ENCODE assay signal across 21 mouse cellular contexts in the genomic region with DNA sequence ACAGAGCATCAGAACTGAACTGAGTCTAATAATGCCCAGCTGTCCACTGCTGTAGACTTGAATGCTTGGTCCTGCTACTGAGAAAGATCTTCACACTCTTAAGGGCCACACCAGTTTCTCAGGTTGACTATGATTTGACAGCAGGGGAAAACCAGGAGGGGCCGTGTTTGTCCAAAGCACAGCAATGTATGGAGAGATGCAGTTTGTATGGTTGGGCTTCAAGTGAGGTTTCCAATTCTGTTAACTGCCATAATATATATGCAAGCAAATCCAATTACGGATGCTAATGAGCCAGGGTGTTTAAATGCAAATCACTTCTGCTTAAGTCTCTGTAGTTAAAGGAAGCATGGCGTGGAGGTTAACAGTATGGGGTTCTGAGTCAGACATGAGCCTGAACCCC.
"Had no signal": no experiment of that assay in that cellular context is flagged by ENCODE, and none has a peak within 500 bp of the region (broad histone marks: within the 10 kb centered on the region; RNA-seq: fewer than 3 reads in every experiment).

No protein-coding gene starts in this region.

- H3K36me3 ChIP-seq: liver, embryonic 13.5 days; liver, embryonic 15.5 days; lung, embryonic 15.5 days; midbrain, embryonic 15.5 days; neural tube, embryonic 13.5 days; neural tube, embryonic 15.5 days; stomach, embryonic 15.5 days had no signal

- H3K9me3 ChIP-seq: liver, embryonic 13.5 days; liver, embryonic 15.5 days; lung, embryonic 15.5 days; megakaryocyte, embryonic 14.5 days; midbrain, embryonic 15.5 days; neural tube, embryonic 13.5 days; neural tube, embryonic 15.5 days; stomach, embryonic 15.5 days had no signal

- H3K4me3 ChIP-seq: liver, embryonic 13.5 days; liver, embryonic 15.5 days; lung, embryonic 15.5 days; megakaryocyte, embryonic 14.5 days; midbrain, embryonic 15.5 days; myocyte; neural tube, embryonic 13.5 days; neural tube, embryonic 15.5 days; stomach, embryonic 15.5 days had no signal

- ATAC-seq: liver, postnatal 0 days; lung, postnatal 0 days; midbrain, embryonic 15.5 days had no signal

- H3K4me2 ChIP-seq: liver, embryonic 13.5 days; liver, embryonic 15.5 days; lung, embryonic 15.5 days; midbrain, embryonic 11.5 days; midbrain, embryonic 15.5 days; neural tube, embryonic 13.5 days; neural tube, embryonic 15.5 days; stomach, embryonic 15.5 days had no signal

- H3K27ac ChIP-seq: liver, embryonic 13.5 days; liver, embryonic 15.5 days; lung, embryonic 15.5 days; macrophage; midbrain, embryonic 15.5 days; neural tube, embryonic 13.5 days; neural tube, embryonic 15.5 days; stomach, embryonic 15.5 days; stomach, postnatal 0 days had no signal

- H3K4me1 ChIP-seq: liver, embryonic 13.5 days; liver, embryonic 15.5 days; lung, embryonic 15.5 days; stomach, embryonic 15.5 days had no signal

- H3K27me3 ChIP-seq: liver, embryonic 13.5 days; liver, embryonic 15.5 days; lung, embryonic 15.5 days; midbrain, embryonic 15.5 days; neural tube, embryonic 13.5 days; neural tube, embryonic 15.5 days; stomach, embryonic 15.5 days had no signal

- H3K9ac ChIP-seq: liver, embryonic 13.5 days; liver, embryonic 15.5 days; liver, postnatal 0 days; lung, embryonic 15.5 days; midbrain, embryonic 15.5 days; neural tube, embryonic 13.5 days; neural tube, embryonic 15.5 days; stomach, embryonic 15.5 days had no signal

- DNase-seq: liver, embryonic 13.5 days; liver, postnatal 0 days; lung, adult 2 months; lung, postnatal 14 days; lung, postnatal 36 days; right cerebral cortex, postnatal 14 days; thymus, adult 2 months; thymus, postnatal 25 days; thymus, postnatal 4 days had no signal
